In the genomic region with DNA sequence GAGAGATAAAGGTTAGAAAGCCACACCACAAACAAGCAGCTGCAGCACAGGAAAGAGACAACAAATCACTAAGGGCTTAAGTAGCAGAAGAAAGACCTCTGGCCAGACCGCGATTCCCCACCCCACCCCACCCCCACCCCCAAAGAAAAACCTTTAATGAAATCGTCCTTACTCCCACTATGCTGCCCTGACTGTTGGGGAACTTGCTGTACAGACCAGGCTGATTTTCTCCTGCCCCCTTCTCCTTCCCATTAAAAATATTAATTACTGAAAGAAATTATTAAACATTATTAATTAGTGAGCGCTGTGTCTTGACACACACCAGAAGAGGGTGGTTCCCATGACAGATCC, we compare ENCODE assay signal across 18 mouse cellular contexts. TPM values are rescaled to one million over a fixed set of nuclear protein-coding genes. Genes with fewer than 3 reads are reported as not detected.
DNase-seq lines count a peak whose midpoint lies in the region; ATAC-seq and TF ChIP-seq lines count a peak whose summit lies in the region.
"Had no signal": no experiment of that assay in that cellular context is flagged by ENCODE, and none has a peak within 500 bp of the region (broad histone marks: within the 10 kb centered on the region; RNA-seq: fewer than 3 reads in every experiment).

No protein-coding gene starts in this region.

- no peaks in the 10 kb centered on the region for H3K4me1 ChIP-seq in forebrain, embryonic 12.5 days
- H3K4me1 ChIP-seq in forebrain, postnatal 0 days (ENCODE audit: insufficient read depth), result no peaks in the 10 kb centered on the region
- H3K4me1 ChIP-seq in midbrain, embryonic 11.5 days (ENCODE audit: control insufficient read depth, insufficient read depth, low read length), result no peaks in the 10 kb centered on the region
- no peaks in the 10 kb centered on the region for H3K4me1 ChIP-seq in midbrain, embryonic 10.5 days
- no peaks in the 10 kb centered on the region for H3K4me1 ChIP-seq in hindbrain, embryonic 13.5 days (replicated peaks)
- no peaks in the 10 kb centered on the region for H3K4me1 ChIP-seq in midbrain, embryonic 14.5 days (ENCODE audit: control insufficient read depth, insufficient read depth, low read length)
- H3K4me1 ChIP-seq: embryonic facial prominence, embryonic 10.5 days; heart, embryonic 15.5 days had no signal

- 60% methylated on average over 4 of the region's 4 CpGs for WGBS in forebrain, embryonic 12.5 days
- 48% methylated on average over 4 of the region's 4 CpGs for WGBS in forebrain, postnatal 0 days
- WGBS in midbrain, embryonic 11.5 days, result 47% methylated on average over 4 of the region's 4 CpGs
- WGBS in midbrain, embryonic 10.5 days, result 58% methylated on average over 4 of the region's 4 CpGs
- 64% methylated on average over 4 of the region's 4 CpGs for WGBS in hindbrain, embryonic 13.5 days
- WGBS in midbrain, embryonic 14.5 days, result 43% methylated on average over 4 of the region's 4 CpGs

- H3K27me3 ChIP-seq in forebrain, embryonic 12.5 days, result no peaks in the 10 kb centered on the region
- no peaks in the 10 kb centered on the region for H3K27me3 ChIP-seq in forebrain, postnatal 0 days (ENCODE audit: insufficient read depth, low read length)
- no peaks in the 10 kb centered on the region for H3K27me3 ChIP-seq in midbrain, embryonic 11.5 days (ENCODE audit: control insufficient read depth, insufficient read depth, low read length)
- H3K27me3 ChIP-seq in midbrain, embryonic 10.5 days (ENCODE audit: low read depth, poor library complexity, severe bottlenecking), result no peaks in the 10 kb centered on the region
- H3K27me3 ChIP-seq in hindbrain, embryonic 13.5 days, result no peaks in the 10 kb centered on the region
- no peaks in the 10 kb centered on the region for H3K27me3 ChIP-seq in midbrain, embryonic 14.5 days (ENCODE audit: control insufficient read depth, insufficient read depth, low read length)
- H3K27me3 ChIP-seq: heart, embryonic 15.5 days had no signal

- H3K36me3 ChIP-seq in forebrain, embryonic 12.5 days (replicated peaks), result no peaks in the 10 kb centered on the region
- H3K36me3 ChIP-seq in forebrain, postnatal 0 days (ENCODE audit: insufficient read depth), result no peaks in the 10 kb centered on the region
- no peaks in the 10 kb centered on the region for H3K36me3 ChIP-seq in midbrain, embryonic 11.5 days (ENCODE audit: control insufficient read depth, insufficient read depth, low read length)
- H3K36me3 ChIP-seq in midbrain, embryonic 10.5 days, result no peaks in the 10 kb centered on the region
- no peaks in the 10 kb centered on the region for H3K36me3 ChIP-seq in hindbrain, embryonic 13.5 days
- H3K36me3 ChIP-seq in midbrain, embryonic 14.5 days (ENCODE audit: control insufficient read depth, insufficient read depth, low read length), result no peaks in the 10 kb centered on the region
- H3K36me3 ChIP-seq: embryonic facial prominence, embryonic 10.5 days; heart, embryonic 15.5 days had no signal

- no peak overlapping the region for H3K9ac ChIP-seq in forebrain, embryonic 12.5 days
- H3K9ac ChIP-seq in forebrain, postnatal 0 days, result no peak overlapping the region
- no peak overlapping the region for H3K9ac ChIP-seq in midbrain, embryonic 11.5 days (ENCODE audit: low read length)
- no peak overlapping the region for H3K9ac ChIP-seq in hindbrain, embryonic 13.5 days
- H3K9ac ChIP-seq in midbrain, embryonic 14.5 days (replicated peaks; ENCODE audit: low read length), result no peak overlapping the region
- H3K9ac ChIP-seq: heart, embryonic 15.5 days had no signal

- no peaks in the 10 kb centered on the region for H3K9me3 ChIP-seq in forebrain, embryonic 12.5 days
- H3K9me3 ChIP-seq in forebrain, postnatal 0 days (ENCODE audit: low read length), result no peaks in the 10 kb centered on the region
- H3K9me3 ChIP-seq in midbrain, embryonic 11.5 days (ENCODE audit: control insufficient read depth, low read length), result no peaks in the 10 kb centered on the region
- no peaks in the 10 kb centered on the region for H3K9me3 ChIP-seq in midbrain, embryonic 10.5 days (replicated peaks)
- no peaks in the 10 kb centered on the region for H3K9me3 ChIP-seq in hindbrain, embryonic 13.5 days
- H3K9me3 ChIP-seq in midbrain, embryonic 14.5 days (ENCODE audit: control insufficient read depth, low read length), result no peaks in the 10 kb centered on the region
- H3K9me3 ChIP-seq: embryonic facial prominence, embryonic 10.5 days; heart, embryonic 15.5 days had no signal

- peak; percentile 27; the same call in 1 of the 2 replicates for ATAC-seq in forebrain, embryonic 12.5 days (ENCODE audit: low FRiP score)
- no peak for ATAC-seq in forebrain, postnatal 0 days
- peak; percentile 62 for ATAC-seq in midbrain, embryonic 11.5 days (ENCODE audit: low FRiP score)
- peak; percentile 17; the same call in 1 of the 2 replicates for ATAC-seq in hindbrain, embryonic 13.5 days (ENCODE audit: low FRiP score)
- peak; percentile 38 for ATAC-seq in midbrain, embryonic 14.5 days (ENCODE audit: low FRiP score, low TSS enrichment)

- no peak for DNase-seq in forebrain, postnatal 0 days
- DNase-seq in midbrain, embryonic 11.5 days (ENCODE audit: low spot score, missing footprints), result no peak
- no peak for DNase-seq in midbrain, embryonic 10.5 days (ENCODE audit: low spot score)
- DNase-seq in midbrain, embryonic 14.5 days, result no peak
- no peak for DNase-seq in layer of hippocampus, adult 2 months (ENCODE audit: low spot score in 2 of 2)
- no peak for DNase-seq in MN1 (ENCODE audit: low spot score)
- DNase-seq: adrenal gland, adult 2 months; adrenal gland, postnatal 25 days; cerebellum, adult 2 months; cerebellum, postnatal 10 days; gastrocnemius, postnatal 14 days; heart, adult 2 months; heart, postnatal 14 days had no signal

- TF ChIP-seq CTCF in forebrain, postnatal 0 days (IDR thresholded peaks at IDR 0.05; ENCODE audit: low read depth), result no peak
- TF ChIP-seq CTCF in layer of hippocampus, adult 2 months (conservative IDR thresholded peaks at IDR 0.05), result no peak

- no peak overlapping the region for H3K4me3 ChIP-seq in forebrain, embryonic 12.5 days (replicated peaks)
- no peak overlapping the region for H3K4me3 ChIP-seq in forebrain, postnatal 0 days (ENCODE audit: low read depth, low read length)
- no peak overlapping the region for H3K4me3 ChIP-seq in midbrain, embryonic 11.5 days (ENCODE audit: low read depth, low read length)
- H3K4me3 ChIP-seq in midbrain, embryonic 10.5 days, result no peak overlapping the region
- H3K4me3 ChIP-seq in hindbrain, embryonic 13.5 days, result no peak overlapping the region
- H3K4me3 ChIP-seq in midbrain, embryonic 14.5 days (replicated peaks; ENCODE audit: low read depth, low read length), result no peak overlapping the region
- H3K4me3 ChIP-seq in layer of hippocampus, adult 2 months, result no peak overlapping the region
- H3K4me3 ChIP-seq: embryonic facial prominence, embryonic 10.5 days; heart, adult 2 months; heart, embryonic 15.5 days had no signal

- H3K4me2 ChIP-seq in forebrain, embryonic 12.5 days, result no peak overlapping the region
- H3K4me2 ChIP-seq in forebrain, postnatal 0 days (ENCODE audit: low read depth), result no peak overlapping the region
- H3K4me2 ChIP-seq in midbrain, embryonic 11.5 days, result no peak overlapping the region
- no peak overlapping the region for H3K4me2 ChIP-seq in hindbrain, embryonic 13.5 days
- H3K4me2 ChIP-seq in midbrain, embryonic 14.5 days (ENCODE audit: low read length), result peak overlapping the region; percentile 19; the same call in 1 of the 2 replicates
- H3K4me2 ChIP-seq: heart, embryonic 11.5 days; heart, embryonic 15.5 days had no signal

- H3K27ac ChIP-seq in forebrain, embryonic 12.5 days, result no peak overlapping the region
- no peak overlapping the region for H3K27ac ChIP-seq in forebrain, postnatal 0 days (ENCODE audit: low read depth, low read length)
- no peak overlapping the region for H3K27ac ChIP-seq in midbrain, embryonic 11.5 days (ENCODE audit: low read depth, low read length)
- H3K27ac ChIP-seq in midbrain, embryonic 10.5 days (replicated peaks), result no peak overlapping the region; the same call in 1 of the 2 replicates
- H3K27ac ChIP-seq in hindbrain, embryonic 13.5 days, result no peak overlapping the region
- H3K27ac ChIP-seq in midbrain, embryonic 14.5 days (replicated peaks; ENCODE audit: low read depth, low read length), result no peak overlapping the region
- no peak overlapping the region for H3K27ac ChIP-seq in layer of hippocampus, adult 2 months
- H3K27ac ChIP-seq: embryonic facial prominence, embryonic 10.5 days; heart, adult 2 months; heart, embryonic 15.5 days had no signal

RNA-seq across cellular contexts. Expression of gene Pla2g4a, which starts 49.5 kb away (rescaled TPM):
- polyA plus RNA-seq in forebrain, embryonic 12.5 days (2016; fragmentation: Nextera tagmentation; extraction: Ambion mirVana), result 2.7 and 3.1 TPM in 2 replicates
- 1.0 TPM in 2 replicates for total RNA-seq in forebrain, postnatal 0 days (2014; rRNA removed)
- polyA plus RNA-seq in forebrain, postnatal 0 days (2015; fragmentation: Nextera tagmentation; extraction: Ambion mirVana), result 0.98 and 1.1 TPM in 2 replicates
- polyA plus RNA-seq in midbrain, embryonic 11.5 days (2014; fragmentation: Nextera tagmentation; extraction: Ambion mirVana), result 3.6 and 3.8 TPM in 2 replicates
- polyA plus RNA-seq in midbrain, embryonic 10.5 days (2016; fragmentation: Nextera tagmentation; extraction: Ambion mirVana), result 4.0 and 4.4 TPM in 2 replicates
- 2.1 and 2.8 TPM in 2 replicates for polyA plus RNA-seq in hindbrain, embryonic 13.5 days (2015; fragmentation: Nextera tagmentation; extraction: Ambion mirVana)
- 0.19 and 1.0 TPM in 2 replicates for polyA plus RNA-seq in midbrain, embryonic 14.5 days (2014; fragmentation: Nextera tagmentation; extraction: Ambion mirVana)
- total RNA-seq in layer of hippocampus, adult 2 months (2021), result 1 to 10 TPM; 1.5 to 1.6 TPM
